Mouse (Mus musculus): ENCODE measurements around the gene Stat1.

Stat1 gene

DNA sequence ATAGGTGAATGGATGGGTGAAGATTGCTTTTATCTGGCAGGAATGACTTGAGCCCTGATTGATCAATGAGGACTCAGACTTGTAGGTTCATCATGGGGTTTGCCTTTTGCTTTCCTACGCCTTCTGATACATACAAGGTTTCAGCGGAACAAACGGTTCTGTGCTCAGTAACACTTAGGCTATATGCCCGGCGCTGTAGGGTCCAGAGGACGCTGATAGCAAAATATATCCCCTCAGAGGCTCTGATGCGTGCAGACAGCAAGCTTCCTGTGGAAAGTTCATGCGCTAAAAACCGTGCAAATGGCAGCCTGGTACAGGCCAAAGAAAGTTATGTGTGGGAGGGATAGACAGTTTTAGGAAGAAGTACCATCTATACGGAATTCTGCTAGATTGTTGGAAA lies 951 bp downstream of the Stat1 start:
- ChIA-PET POLR2A (interaction anchor here in 1 of 4 experiments (1.2 kb wide), 1 partner anchor 16 kb away, joined by 3 read pairs; no protein-coding TSS in a partner anchor), CTCF (interaction anchor here in 1 of 4 experiments (1.1 kb wide), 1 partner anchor 21 kb away, joined by 5 read pairs; no protein-coding TSS in a partner anchor)

DNA sequence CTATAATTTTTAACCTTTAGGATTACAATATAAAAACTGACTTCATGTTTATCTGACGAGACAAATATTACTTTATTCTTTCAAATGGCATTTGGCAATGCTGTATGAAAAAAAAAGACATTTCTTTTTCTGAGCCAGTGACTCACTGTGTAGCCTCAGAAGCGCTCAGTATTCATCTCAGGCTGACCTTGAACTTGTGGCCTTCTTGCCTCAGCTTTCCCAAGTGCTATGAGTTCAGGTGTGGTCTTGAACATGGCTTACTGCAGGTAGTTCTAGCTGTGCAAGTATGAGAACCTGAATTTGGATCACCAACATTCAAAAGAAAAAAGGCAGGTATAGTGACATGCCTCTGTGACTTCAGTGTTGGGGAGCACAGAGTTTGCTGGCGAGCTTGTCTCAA lies 1.8 kb downstream of the Stat1 start:
- POLR2A ChIA-PET: interaction anchor here in 3 of 4 experiments (0.7 to 0.9 kb wide), 3 partner anchors 16 to 1152 kb away, joined by 3 to 4 read pairs (median 4); no protein-coding TSS in a partner anchor
- CTCF ChIA-PET: no interaction called here

DNA sequence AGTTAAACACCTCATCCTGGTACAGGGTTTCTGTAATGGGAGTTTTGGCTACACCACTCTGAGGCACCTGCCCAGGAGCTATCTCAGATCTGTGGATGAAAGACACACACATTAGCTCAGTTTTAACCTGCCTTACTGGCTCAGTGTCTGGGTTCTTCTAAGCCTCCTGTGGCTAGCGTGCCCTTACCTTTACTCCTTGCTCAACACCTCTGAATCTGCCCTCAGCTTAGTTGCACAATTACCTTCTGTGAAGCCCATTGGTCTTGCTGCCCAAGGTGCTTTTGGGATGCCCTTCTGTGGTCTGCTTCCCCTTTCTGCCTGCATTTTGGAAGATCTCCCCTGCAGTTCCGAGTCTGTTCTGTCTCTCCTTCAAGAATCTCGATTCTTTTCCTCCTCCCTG lies 5.6 kb downstream of the Stat1 start:
- ChIA-PET POLR2A (interaction anchor here in 1 of 4 experiments (1.0 kb wide), 1 partner anchor 11 kb away, joined by 3 read pairs; no protein-coding TSS in a partner anchor), CTCF (interaction anchor here in 1 of 4 experiments (0.9 kb wide), 1 partner anchor 11 kb away, joined by 3 read pairs; no protein-coding TSS in a partner anchor)

DNA sequence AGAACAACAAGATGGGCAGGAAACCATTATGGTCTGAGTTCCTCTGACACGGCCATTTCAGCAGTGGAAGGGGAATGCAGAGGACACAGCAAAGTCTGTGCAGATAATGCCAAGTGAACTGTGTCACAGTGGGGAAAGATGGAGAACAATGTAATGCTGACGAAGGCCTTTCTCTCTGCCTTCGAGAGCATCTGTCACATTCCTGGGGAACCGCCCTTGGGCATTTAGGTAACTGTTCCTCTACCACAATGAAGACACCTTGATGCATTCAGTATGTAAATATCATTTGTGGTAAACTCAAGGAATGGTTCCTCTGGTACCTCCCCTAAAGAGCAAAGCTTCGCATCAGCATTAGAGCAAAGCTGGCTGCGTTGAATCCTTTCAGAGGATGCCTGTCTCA lies 8.1 kb downstream of the Stat1 start:
- ChIA-PET POLR2A (interaction anchor here in 2 of 4 experiments (0.7 to 1.5 kb wide), 3 partner anchors 19 to 106 kb away, joined by 3 to 4 read pairs (median 4); partner anchors contain the start of gene Gls (in 2 of the 2)), CTCF (interaction anchor here in 1 of 4 experiments (1.0 kb wide), 1 partner anchor 14 kb away, joined by 4 read pairs; no protein-coding TSS in a partner anchor)

DNA sequence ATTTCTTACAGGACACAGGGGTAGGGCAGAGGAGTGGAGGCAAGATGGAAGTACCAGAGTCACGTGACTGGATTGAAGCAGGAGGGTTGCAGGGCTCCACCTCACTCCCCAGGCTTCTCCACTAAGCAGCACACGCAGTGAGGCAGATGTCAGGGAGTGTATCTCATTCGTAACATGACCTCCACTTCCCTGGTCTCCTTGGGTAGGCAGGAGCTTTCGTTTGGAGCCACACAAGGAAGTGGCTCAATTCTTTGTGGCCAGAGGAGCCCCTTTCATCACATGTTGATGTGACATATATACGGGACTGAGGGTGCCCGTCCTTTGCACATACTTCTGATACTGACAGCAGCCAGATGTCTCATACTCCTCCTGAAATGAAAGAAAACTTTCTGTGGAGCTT lies 10.6 kb downstream of the Stat1 start:
- ChIA-PET POLR2A (interaction anchor here in 1 of 4 experiments (0.8 kb wide), 1 partner anchor 12 kb away, joined by 3 read pairs; no protein-coding TSS in a partner anchor), CTCF (no interaction called here)

DNA sequence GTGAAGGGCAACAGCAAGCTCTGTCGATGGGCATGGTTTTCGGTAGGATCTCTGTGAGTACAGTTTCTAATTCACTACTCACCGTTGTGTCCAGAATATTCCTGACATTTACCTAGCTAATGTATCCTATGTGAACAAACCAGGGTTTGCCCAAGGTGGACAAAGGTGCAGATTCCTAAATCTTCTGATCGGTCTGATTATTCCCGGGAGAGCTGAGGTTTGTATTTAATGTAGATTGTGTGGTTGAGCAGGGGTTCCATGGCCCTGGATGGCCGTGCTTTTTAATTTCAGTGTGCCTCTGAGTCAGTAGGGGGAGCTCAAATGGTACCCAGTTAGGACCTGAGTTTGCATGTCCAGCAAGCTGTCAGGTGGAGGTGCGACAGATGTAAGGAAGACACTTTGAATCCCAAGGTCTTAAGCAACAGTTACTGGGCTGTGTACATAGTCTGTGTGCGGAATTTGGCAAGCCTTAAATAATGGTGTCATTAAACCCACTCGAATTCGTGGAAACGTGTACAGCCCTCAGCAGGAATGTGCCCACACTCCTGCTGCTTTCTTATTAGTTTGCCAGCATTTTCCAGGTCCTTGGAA lies 12.6 kb downstream of the Stat1 start:
- CTCF ChIA-PET: interaction anchor here in 3 of 4 experiments (0.6 to 1.8 kb wide), 6 partner anchors 10 to 31 kb away, joined by 3 to 5 read pairs (median 4); no protein-coding TSS in a partner anchor
- POLR2A ChIA-PET: interaction anchor here in 1 of 4 experiments (0.9 to 1.6 kb wide), 3 partner anchors 13 to 101 kb away, joined by 3 to 4 read pairs (median 3); partner anchors contain the start of genes Gls and Stat1

DNA sequence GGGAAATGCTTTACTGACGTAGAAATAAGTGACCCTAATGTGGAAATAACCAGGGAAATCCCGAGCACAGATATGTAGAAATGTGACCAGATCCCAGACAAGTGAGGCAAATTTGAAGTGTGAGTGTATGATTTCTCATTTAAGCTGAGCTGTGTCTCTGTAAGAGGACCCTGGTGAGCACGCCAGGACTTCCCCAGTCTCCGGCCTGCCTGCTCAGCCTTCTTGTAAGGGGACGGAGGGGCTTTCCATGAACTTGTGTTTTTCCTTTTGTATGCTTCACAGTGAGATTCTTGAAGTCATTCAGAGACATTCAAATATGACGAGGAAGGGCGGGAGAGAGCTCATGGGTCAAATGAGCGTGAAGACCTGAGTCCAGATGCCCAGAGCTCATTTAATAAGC lies 14.0 kb downstream of the Stat1 start:
- ChIA-PET POLR2A (no interaction called here), CTCF (no interaction called here)

DNA sequence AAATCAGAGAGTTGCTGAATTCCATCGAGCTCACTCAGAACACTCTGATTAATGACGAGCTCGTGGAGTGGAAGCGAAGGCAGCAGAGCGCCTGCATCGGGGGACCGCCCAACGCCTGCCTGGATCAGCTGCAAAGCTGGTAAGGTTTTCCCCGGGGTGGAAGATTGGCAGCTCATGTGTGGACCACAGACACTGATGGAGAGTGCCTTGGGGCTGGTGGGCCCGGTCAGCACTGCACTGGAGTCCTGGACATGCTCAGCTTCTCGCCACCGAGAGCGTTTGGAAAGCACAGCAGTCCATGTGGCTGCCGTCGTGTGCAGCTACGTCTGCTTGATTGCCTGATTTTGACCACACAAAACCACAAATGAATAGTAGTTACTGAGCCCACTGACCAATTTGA lies 18.1 kb downstream of the Stat1 start:
- CTCF ChIA-PET: interaction anchor here in 1 of 4 experiments (1.6 kb wide), 1 partner anchor 10 kb away, joined by 5 read pairs; no protein-coding TSS in a partner anchor

DNA sequence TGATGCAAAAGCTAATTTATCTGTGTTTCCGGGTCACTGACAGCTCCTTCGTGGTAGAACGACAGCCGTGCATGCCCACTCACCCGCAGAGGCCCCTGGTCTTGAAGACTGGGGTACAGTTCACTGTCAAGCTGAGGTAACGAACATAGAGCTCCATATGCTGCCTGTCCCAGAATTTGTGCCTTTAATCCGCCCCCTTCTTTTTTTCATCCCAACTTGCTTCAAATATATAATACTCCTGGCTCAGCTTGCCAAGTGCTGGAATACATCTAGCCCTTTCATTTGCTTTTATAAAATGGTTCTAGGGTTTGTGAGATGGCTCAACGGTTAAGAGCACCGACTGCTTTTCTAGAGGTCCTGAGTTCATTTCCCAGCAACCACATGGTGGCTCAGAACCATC lies 21.3 kb downstream of the Stat1 start:
- POLR2A ChIA-PET: interaction anchor here in 1 of 4 experiments (0.6 kb wide), 2 partner anchors 43 to 81 kb away, joined by 4 read pairs; no protein-coding TSS in a partner anchor
- CTCF ChIA-PET: interaction anchor here in 1 of 4 experiments (1.4 kb wide), 1 partner anchor 9 kb away, joined by 3 read pairs; no protein-coding TSS in a partner anchor

More for the DNA sequence above, 18.1 kb downstream of the Stat1 start:
- POLR2A ChIA-PET: interaction anchor here in 2 of 4 experiments (0.6 to 1.3 kb wide), 4 partner anchors 12 to 96 kb away, joined by 3 to 4 read pairs (median 4); partner anchors contain the start of gene Gls (in 1 of the 2)

DNA sequence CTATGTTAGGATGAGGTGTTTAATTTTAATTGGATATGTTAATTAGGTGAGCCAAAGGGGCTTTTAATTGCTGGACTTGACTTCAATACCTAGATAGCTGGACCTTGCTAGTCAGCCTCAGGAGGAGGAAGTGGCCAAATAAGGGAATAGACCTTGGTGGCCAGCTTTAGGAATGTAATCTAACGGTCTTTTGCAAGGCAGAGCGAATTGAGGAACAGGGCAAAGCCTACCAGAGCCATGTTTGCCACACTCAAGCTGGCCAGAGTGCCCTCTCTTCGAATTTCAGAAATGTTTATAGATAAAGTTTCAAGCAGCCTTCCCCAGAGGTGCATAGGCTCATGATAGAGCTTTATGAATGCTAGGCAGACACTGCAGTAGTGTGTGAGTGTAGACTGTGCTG lies 22.2 kb downstream of the Stat1 start:
- ChIA-PET POLR2A (interaction anchor here in 1 of 4 experiments (1.0 to 1.3 kb wide), 2 partner anchors 11 to 13 kb away, joined by 3 read pairs; no protein-coding TSS in a partner anchor), CTCF (interaction anchor here in 2 of 4 experiments (0.8 to 1.4 kb wide), 2 partner anchors 10 to 100 kb away, joined by 3 read pairs; no protein-coding TSS in a partner anchor)

DNA sequence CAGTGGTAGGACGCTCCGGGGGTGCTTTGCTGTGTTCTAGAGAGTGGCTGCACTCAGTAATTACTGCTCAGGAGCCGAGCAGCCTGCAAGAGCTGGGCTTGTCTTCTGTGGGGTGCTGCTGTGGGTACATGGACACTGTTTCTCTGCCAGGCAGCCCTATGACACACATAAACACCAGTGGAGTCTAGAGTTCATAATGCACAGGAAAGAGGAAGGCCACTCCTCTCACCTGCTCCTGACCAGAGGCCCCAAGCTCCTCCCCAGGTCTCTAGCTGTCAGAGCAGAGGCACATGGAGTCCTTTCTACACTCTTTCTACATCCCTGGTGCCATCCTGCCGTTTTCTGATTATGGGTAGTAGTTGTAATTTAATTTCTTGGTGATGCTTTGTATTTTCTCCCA lies 22.9 kb downstream of the Stat1 start:
- CTCF ChIA-PET: interaction anchor here in 1 of 4 experiments (1.4 kb wide), 1 partner anchor 10 kb away, joined by 3 read pairs; no protein-coding TSS in a partner anchor
- POLR2A ChIA-PET: interaction anchor here in 1 of 4 experiments (1.0 to 1.3 kb wide), 2 partner anchors 12 kb away, joined by 3 read pairs; no protein-coding TSS in a partner anchor

DNA sequence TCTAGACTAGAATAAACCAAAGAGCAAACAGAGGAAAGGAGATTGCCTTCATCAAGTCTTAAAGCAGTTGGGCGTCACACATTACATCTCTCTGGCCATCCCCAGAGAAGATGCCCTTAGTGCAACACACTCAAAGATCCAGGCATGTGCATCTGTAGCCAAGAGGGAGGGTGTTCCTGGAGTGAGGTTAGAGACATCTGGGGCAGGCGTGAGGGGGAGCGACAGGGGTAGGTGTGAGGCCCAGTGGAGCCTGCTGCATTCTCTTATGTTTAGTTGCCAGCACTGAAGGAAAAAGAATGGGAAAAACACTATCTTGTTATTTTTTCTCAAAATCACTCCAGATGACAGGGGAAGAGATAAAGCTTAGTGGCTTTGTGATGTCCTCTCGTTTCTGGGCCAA lies 24.0 kb downstream of the Stat1 start:
- POLR2A ChIA-PET: interaction anchor here in 2 of 4 experiments (1.1 to 1.3 kb wide), 3 partner anchors 24 to 90 kb away, joined by 3 to 4 read pairs (median 3); partner anchors contain the start of genes Gls (in 1 of the 2) and Stat1 (in 1 of the 2)

DNA sequence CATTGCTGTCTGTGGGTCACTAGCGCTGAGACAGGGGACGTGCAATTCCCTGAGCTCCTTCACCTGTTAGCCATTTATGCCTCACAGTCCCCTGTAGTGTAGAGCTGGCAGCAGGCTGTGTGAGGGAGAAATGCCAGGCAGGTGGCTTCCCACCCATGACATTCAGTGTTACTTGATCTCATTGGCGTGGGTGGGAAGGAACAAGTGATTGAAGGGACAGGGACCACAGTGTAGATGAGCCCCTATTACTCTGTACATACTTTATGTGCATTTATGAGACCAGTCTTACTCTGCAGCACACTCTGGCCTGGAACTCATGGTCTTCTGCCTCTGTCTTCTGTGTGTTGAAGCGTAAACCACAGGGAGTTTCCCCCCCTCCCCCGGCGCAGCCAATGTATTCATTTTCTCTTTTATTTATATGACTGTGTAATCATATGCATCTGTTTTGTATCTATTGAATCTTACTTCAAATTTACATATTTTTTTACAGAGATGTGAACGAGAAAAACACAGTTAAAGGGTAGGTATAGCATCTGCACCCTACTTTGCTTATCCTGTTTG lies 24.4 kb downstream of the Stat1 start:
- ChIA-PET POLR2A (interaction anchor here in 2 of 4 experiments (1.1 to 1.3 kb wide), 3 partner anchors 25 to 89 kb away, joined by 3 to 4 read pairs (median 3); partner anchors contain the start of genes Gls (in 1 of the 2) and Stat1 (in 1 of the 2)), CTCF (no interaction called here)

More for the DNA sequence above, 24.0 kb downstream of the Stat1 start:
- CTCF ChIA-PET: no interaction called here

DNA sequence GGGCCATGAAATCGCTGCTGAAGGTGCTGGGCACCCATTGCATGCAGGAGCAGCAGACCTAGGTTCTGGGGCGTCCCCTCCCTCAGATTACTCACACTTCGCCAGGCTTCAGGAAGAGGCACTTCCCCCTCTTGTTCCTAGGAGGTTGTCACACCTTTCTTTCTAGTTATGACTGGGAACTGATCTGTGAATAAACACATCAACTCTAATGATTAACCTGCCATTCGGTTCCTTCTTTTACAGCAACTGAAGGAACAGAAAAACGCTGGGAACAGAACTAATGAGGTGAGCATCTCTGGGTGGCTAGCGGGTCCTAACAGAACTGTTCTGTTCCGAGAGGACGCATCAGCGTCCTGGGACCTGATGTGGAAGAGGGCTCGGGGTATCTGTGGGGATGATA lies 25.7 kb downstream of the Stat1 start:
- ChIA-PET POLR2A (no interaction called here), CTCF (no interaction called here)

DNA sequence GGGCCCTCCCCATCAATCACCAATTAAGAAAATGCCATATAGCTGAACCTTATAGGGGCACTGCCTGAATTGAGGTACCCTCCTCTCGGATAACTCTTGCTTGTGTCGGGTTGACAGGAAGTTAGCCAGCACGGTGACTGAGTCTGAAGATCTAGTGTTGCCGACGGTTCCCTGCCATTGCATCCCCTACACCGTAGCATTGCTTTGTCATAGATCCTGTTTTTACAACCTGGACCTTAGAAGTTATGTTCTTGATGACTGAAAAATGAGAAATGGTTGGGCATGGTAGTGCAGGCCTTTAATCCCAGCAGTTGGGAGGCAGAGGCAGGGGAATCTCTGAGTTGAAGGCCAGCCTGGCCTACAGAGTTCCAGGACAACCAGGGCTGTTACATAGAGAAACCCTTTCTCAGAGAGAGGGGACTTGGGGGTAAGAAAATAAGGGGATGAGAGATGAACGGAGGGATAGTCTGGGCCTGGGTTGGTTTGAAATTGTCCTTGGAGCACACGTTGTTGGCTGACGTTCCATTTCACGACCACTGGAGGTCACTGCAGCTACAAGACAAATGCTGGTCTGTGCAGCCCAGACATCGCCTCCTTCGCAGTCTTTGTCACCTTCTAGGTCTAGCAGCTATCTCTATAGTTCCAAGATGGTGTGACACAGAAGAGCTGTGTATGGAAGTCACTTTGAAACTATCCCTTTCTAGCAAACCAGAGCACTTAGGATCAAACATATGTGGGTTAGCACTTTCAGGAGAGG lies 27.2 kb downstream of the Stat1 start:
- POLR2A ChIA-PET: interaction anchor here in 2 of 4 experiments (0.6 to 1.7 kb wide), 9 partner anchors 8 to 668 kb away, joined by 3 to 11 read pairs (median 4); partner anchors contain the start of genes Gls (in 2 of the 2), Nabp1 (in 1 of the 2) and Stat1 (in 1 of the 2)
- CTCF ChIA-PET: interaction anchor here (0.6 to 2.0 kb wide), 18 partner anchors 10 to 288 kb away, joined by 3 to 7 read pairs (median 4); partner anchors contain the start of gene Stat1 (in 1 of the 4)

DNA sequence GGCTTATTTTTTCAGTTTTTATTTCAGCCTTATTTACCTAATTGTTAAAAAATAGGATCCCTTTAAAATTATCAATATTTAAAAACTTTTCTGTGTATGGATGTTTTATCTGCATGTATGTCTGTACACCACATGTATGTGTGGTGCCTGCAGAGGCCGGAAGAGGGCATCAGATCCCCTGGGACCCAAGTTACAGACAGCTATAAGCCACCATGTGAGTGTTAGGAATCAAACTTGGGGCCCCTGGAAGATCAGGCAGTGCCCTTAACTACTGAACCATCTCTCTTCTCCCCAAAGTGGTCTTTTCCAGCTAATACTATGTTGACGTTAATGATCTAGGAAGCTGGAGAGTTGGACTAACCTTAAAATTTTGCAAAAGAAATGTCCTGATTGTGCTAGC lies 28.2 kb downstream of the Stat1 start:
- ChIA-PET CTCF (interaction anchor here (0.6 to 2.0 kb wide), 16 partner anchors 9 to 167 kb away, joined by 3 to 7 read pairs (median 4); partner anchors contain the start of gene Stat1 (in 1 of the 4)), POLR2A (interaction anchor here in 2 of 4 experiments (0.6 to 1.7 kb wide), 6 partner anchors 9 to 1711 kb away, joined by 3 to 11 read pairs (median 4); partner anchors contain the start of gene Gls (in 2 of the 2))

DNA sequence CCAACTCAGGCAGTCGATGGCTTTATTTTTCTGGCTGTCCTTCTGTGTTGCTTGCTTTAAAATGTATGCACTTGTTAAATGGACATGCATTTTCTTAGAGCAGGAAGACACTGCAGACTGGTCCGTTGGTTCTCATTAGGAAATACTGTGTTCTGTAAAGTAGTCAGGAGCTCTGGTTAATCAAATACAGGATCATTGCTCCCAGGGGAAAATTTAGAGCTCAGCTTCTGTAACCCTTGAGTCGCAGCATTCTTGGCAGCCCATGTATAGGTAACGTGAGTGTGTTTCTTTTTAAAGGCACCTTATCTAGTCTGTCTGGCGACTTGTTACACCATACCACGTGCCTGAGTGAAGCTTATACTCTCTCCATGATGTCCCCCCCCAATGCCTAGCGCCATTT lies 28.9 kb downstream of the Stat1 start:
- ChIA-PET POLR2A (interaction anchor here in 1 of 4 experiments (1.0 to 3.4 kb wide), 3 partner anchors 11 to 84 kb away, joined by 3 to 18 read pairs (median 4); partner anchors contain the start of gene Gls), CTCF (interaction anchor here in 3 of 4 experiments (1.7 to 2.0 kb wide), 3 partner anchors 11 to 159 kb away, joined by 4 to 6 read pairs (median 5); partner anchors contain the start of gene Stat1 (in 1 of the 3))

DNA sequence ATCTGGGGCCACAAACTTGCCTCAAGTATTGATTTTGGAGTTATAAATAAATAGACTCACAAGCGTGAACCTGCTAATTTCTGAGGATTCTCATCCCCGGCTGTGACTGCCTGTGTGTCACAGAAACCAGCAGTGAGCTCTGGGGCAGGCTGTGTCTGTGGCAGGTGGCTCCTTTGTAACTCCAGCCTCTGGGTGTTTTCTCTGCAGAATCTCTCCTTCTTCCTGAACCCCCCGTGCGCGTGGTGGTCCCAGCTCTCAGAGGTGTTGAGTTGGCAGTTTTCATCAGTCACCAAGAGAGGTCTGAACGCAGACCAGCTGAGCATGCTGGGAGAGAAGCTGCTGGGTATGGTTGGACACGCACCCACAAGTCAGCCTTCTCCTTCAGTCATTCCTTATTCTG lies 29.5 kb downstream of the Stat1 start:
- ChIA-PET CTCF (no interaction called here), POLR2A (interaction anchor here in 2 of 4 experiments (1.0 to 3.4 kb wide), 4 partner anchors 10 to 84 kb away, joined by 3 to 18 read pairs (median 4); partner anchors contain the start of gene Gls (in 1 of the 2))

All from embryonic stem cell, embryonic (primary cell).